Mouse (Mus musculus): ENCODE data around the gene Atp8b4. TPM values are rescaled to one million over a fixed set of nuclear protein-coding genes. Genes with fewer than 3 reads are reported as not detected.

Gene Atp8b4
- polyA plus RNA-seq, 1 experiment from 2014 or later: not detected

DNA sequence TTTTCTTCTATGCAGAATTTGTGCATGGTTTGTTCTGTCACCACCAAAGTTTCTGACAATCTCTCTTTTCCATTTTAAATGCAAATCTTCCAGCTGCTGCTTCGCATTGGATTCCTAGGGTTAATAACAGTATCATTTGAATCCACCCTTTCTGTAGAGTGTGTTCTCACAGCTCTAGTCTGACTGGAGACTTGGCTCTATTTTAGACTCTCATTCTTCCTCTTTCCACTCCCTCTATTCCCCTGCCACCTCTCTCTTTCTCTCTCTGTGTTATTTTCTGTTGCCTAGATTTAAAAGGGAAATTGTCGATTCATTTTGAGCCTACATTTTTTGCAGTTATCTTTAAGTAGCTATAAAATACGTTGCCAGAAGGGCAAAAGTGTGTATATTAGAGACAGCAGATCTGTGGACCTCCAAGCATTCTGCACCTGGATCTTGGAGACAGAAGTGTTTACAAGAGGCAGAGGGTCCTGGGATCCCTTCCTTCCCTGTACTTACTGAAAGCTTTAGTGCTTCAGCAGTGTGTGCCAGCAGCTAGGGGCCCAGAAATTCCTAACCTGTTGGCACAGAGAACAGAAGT, 225.6 kb downstream of the Atp8b4 start:
- no peaks in the 10 kb centered on the region for H3K9me3 ChIP-seq (ENCODE audit: control insufficient read depth, low read length)
- no peaks in the 10 kb centered on the region for H3K4me1 ChIP-seq (replicated peaks; ENCODE audit: control insufficient read depth, insufficient read depth, low read length)
- H3K27ac ChIP-seq (ENCODE audit: low read length): no peak overlapping the region
- WGBS: 69% methylated on average over 3 of the region's 3 CpGs
- H3K4me2 ChIP-seq (ENCODE audit: low read length): no peak overlapping the region
- ATAC-seq: no peak
- H3K9ac ChIP-seq (replicated peaks; ENCODE audit: low read depth, low read length): no peak overlapping the region
- H3K4me3 ChIP-seq (replicated peaks; ENCODE audit: low read length): no peak overlapping the region
- no peaks in the 10 kb centered on the region for H3K27me3 ChIP-seq (replicated peaks; ENCODE audit: control insufficient read depth, insufficient read depth, low read length)
- H3K36me3 ChIP-seq (ENCODE audit: control insufficient read depth, insufficient read depth): no peaks in the 10 kb centered on the region

DNA sequence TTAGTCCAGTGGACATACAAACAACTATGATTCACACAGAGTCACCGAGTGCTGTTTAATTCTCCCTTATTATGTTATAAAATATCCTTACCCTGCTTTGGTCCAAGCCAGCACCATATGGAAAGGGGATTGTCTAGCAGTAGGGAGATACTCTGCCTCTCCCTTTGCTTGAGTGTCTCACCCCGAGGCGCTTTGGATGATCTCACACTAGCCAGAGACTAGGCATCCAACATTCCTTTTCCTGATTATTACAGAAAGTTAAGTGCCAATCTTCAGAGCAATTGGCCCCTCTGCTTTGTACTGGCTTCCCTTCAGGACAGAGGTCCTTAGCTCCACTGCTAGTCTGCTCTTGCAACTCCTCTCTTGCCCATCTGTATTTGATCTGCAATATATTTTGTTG, 226.2 kb downstream of the Atp8b4 start:
- no peaks in the 10 kb centered on the region for H3K9me3 ChIP-seq (ENCODE audit: control insufficient read depth, low read length)
- no peaks in the 10 kb centered on the region for H3K36me3 ChIP-seq (ENCODE audit: control insufficient read depth, insufficient read depth)
- WGBS: 69% methylated on average over 3 of the region's 3 CpGs
- no peak overlapping the region for H3K9ac ChIP-seq (replicated peaks; ENCODE audit: low read depth, low read length)
- H3K4me1 ChIP-seq (replicated peaks; ENCODE audit: control insufficient read depth, insufficient read depth, low read length): no peaks in the 10 kb centered on the region
- ATAC-seq: no peak
- no peak overlapping the region for H3K4me3 ChIP-seq (replicated peaks; ENCODE audit: low read length)
- H3K27ac ChIP-seq (ENCODE audit: low read length): no peak overlapping the region
- H3K4me2 ChIP-seq (ENCODE audit: low read length): no peak overlapping the region
- H3K27me3 ChIP-seq (replicated peaks; ENCODE audit: control insufficient read depth, insufficient read depth, low read length): no peaks in the 10 kb centered on the region

Other genes with a start within 250 kb of the Atp8b4 start
- 4.1 and 6.9 TPM in 2 replicates for gene Slc27a2, start 51.7 kb upstream of the Atp8b4 start, polyA plus RNA-seq (2015; fragmentation: Nextera tagmentation; extraction: Ambion mirVana)
- gene Hdc, start 118.6 kb upstream of the Atp8b4 start, polyA plus RNA-seq (2015; fragmentation: Nextera tagmentation; extraction: Ambion mirVana): 1.1 and 1.8 TPM in 2 replicates
- gene Gabpb1, start 175.7 kb upstream of the Atp8b4 start, polyA plus RNA-seq (2015; fragmentation: Nextera tagmentation; extraction: Ambion mirVana): 56.3 and 57.7 TPM in 2 replicates
- 28.8 and 34.5 TPM in 2 replicates for gene Usp8, start 206.7 kb upstream of the Atp8b4 start, polyA plus RNA-seq (2015; fragmentation: Nextera tagmentation; extraction: Ambion mirVana)